Mouse (Mus musculus) adrenal gland, postnatal 25 days (tissue): Measurements from ENCODE around the gene Etv6. TPM values are rescaled to one million over a fixed set of nuclear protein-coding genes. Genes with fewer than 3 reads are reported as not detected.

Experiments
- DNase-seq: peaks from one replicate; pipeline ENCODE4 v3.0.0; 2021; ENCODE audit warnings: mixed read lengths
- total RNA-seq: library from RNA; stranded (reverse); gene quantifications from 2 replicates; pipeline ENCODE4 v1.2.3, GENCODE M21; 2021

Etv6 gene
- total RNA-seq, 1 experiment from 2014 or later: 40.9 TPM

DNA sequence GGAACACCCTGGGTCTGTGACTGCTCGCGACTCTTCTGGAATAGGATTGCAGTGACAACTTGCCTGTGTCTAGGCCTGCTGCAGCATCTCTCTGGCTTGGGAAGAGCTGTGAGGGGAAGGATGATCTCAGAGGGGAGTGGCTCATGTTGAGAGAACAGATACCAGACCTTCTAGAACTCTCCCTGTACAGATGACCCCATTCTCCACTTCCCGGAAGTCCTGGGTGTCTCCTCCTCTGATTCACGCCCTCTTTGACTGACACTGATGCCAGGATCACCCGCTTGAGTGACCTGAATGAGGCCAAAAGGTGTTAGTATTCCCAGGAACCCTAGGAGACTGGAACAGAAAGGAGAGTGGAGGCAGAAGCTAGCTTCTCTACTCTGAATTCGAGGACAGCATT lies 137.9 kb downstream of the Etv6 start:
- DNase-seq: no peak

GRCm38 (mm10) chr6:134175059-134175458 lies 139.6 kb downstream of the Etv6 start:
- DNase-seq: no peak

- no peak for DNase-seq
Observed at GRCm38 (mm10) chr6:134177196-134177595, 141.7 kb downstream of the Etv6 start.

DNA sequence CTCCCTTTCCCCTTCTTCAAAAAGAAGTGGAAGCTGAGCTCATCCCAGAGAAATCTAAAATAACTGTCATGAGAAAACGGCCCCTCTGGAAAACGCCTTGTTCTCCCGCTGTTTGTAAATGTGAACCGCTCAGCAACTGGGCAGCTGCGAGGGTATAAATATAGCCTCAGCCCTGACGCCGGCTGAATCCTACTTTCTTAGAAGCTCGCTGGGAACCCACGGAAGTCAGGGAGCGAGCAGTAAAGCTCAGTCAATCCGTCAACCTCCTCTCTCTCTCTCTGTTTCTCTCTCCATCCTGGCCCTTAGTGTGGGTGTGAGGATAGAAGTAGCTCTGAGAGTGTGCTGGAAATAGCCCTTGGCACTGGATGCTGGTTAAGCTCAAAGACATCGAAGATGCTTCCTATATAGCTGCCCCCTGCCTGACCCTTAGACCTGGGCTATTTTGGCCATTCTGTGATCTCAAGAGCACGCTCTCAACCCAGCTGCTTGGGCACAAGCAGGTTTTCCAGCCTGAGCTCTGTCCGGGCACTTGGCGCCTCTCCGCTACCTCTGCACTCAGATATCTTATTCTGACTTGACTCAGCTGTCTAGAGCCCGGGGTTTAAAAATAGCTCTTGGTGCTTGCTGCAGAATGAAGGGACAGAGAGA lies 146.9 kb downstream of the Etv6 start:
- DNase-seq: no peak

DNA sequence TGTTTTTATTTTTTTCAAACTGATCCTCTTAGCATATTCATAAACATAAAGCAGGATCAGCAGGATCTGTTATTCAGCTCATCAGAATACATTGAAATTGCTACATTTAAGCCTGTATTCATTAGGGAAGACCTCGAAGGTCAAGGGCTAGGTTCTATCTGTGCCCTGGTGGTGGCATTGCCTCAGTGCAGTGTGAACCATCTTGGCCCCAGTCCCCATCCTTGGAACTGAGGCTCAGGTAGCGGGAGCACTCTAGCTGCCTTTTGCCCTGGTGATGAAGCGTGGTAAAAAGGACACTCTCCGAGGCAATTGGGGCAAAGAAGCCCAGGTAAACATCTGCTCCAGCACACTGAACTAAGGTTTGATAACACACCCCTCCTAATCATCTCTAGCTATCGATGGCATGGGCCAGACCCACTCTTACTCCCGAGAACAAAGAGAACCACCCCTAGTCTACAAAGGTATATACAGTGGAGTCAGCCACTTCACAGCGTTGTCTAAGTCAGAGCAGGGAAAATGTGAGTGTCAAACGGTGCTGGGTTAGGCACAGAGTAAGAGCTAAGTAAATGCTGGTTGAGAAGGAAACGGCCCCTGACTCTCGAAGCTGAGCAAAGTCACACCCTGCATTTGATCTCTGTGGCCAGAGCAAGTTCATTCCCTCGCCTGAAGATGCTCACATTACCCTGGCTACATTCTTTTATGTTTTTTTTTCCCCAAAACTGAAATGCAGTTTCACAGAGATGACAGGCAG lies 148.3 kb downstream of the Etv6 start:
- DNase-seq: no peak

GRCm38 (mm10) chr6:134186286-134186903 lies 150.9 kb downstream of the Etv6 start:
- DNase-seq: no peak

DNA sequence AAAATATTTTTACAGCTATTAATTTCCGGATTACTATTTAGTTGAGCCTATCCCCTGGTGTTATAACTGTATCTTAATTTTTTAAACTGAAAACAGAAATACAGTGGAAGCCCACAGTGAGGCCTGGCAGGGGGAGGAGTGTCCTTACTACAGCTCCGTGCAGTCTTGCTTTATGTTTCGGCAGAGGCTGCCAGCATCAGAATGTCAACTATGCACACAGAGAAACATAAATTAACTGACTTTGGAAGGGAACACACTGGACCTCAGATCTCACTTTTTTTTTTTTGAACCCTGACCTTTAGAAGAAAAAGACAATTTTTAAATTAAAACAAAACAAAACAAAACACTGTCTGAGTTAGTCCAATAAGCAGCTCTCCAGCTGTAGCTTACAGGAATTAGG lies 153.2 kb downstream of the Etv6 start:
- DNase-seq: no peak

- no peak for DNase-seq
Observed at GRCm38 (mm10) chr6:134189174-134189573, 153.7 kb downstream of the Etv6 start.

DNA sequence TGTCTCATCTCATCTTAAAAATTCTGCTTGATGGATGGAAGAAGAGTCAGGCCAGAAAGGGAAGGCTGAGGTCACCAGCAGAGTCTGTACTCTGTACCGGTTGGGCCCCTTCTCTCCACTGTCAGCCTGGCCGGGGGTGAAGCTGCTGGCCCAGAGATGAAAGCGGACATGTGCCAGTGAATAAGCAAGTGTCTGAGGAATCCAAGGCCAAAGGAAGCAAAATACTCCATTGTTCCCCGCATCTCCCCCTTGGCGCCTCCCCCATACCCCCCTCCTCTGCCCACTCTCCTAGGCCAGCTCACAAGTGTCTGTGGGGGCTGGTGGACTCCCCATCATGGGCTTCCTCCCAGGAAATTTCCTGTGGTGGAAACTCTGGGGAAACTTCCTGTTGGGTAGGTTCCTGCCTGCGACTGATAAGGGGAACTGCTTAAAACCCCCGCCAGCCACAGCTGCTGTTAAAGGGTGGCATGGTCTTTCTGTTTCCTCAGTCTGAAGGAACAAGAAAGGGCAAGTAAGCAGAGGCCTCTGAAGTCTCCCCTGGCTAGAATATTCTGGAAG lies 154.2 kb downstream of the Etv6 start:
- DNase-seq: peak; percentile 70

GRCm38 (mm10) chr6:134190597-134191278 lies 155.2 kb downstream of the Etv6 start:
- no peak for DNase-seq

DNA sequence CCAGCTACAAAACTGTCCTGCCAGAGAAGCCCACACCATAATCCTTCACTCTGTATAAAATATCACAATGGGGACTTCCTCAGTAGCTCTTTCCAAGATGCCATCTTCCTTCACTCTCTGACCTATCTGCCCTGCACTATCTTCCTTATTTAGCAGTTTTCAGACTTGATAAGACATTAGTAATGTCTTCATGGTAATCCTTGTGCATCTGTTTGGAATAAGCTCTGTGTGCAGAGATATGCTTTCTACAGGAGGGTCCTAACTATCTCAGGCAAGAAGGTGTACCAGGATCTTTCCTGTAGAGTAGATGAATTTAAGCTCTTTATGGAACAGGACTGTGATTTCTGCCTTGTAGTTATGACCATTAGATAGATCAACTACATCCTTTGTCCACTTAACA lies 157.2 kb downstream of the Etv6 start:
- no peak for DNase-seq

GRCm38 (mm10) chr6:134199895-134200294 lies 164.4 kb downstream of the Etv6 start:
- no peak for DNase-seq

DNA sequence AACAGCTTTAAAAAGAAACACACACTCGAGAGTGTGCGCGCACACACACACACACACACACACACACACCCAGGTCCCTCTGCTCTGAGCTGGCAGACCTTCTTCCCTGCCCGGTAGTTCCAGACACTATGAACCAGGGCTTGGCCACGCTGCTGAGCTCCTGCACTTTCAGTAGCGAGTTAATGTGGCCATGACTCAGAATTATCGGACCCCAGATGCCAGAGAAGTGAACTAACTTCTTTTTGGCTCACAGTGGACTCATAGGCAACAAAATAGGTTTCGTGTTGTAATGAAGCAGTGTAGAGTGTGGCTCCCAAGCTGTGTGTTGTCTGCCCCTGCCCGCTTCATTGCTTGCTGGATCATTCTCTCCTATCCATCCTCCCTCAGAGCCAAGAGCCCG lies 165.1 kb downstream of the Etv6 start:
- peak; percentile 54 for DNase-seq

GRCm38 (mm10) chr6:134202176-134202575 lies 166.7 kb downstream of the Etv6 start:
- DNase-seq: no peak

DNA sequence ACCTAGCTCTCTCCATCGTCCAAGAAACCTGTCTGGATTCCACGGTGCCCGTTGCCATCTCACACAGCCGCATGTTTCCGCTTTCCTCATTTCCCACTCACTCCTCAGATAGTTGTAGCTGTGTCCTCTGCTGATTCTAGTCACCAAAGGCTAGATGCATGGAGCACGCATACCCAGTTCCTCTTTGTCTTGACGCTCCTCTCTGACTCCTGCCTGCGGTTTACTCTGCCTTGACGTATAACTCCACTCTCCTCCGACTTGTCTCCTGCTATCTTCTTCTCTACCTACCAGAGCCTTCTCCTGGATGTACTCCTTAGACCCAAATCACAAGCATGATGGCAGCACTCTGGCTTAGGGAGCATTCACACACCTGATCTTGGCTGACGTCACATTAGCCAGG lies 169.7 kb downstream of the Etv6 start:
- DNase-seq: no peak

GRCm38 (mm10) chr6:134205726-134206125 lies 170.2 kb downstream of the Etv6 start:
- DNase-seq: no peak

- no peak for DNase-seq
Observed at GRCm38 (mm10) chr6:134206251-134206650, 170.8 kb downstream of the Etv6 start.

DNA sequence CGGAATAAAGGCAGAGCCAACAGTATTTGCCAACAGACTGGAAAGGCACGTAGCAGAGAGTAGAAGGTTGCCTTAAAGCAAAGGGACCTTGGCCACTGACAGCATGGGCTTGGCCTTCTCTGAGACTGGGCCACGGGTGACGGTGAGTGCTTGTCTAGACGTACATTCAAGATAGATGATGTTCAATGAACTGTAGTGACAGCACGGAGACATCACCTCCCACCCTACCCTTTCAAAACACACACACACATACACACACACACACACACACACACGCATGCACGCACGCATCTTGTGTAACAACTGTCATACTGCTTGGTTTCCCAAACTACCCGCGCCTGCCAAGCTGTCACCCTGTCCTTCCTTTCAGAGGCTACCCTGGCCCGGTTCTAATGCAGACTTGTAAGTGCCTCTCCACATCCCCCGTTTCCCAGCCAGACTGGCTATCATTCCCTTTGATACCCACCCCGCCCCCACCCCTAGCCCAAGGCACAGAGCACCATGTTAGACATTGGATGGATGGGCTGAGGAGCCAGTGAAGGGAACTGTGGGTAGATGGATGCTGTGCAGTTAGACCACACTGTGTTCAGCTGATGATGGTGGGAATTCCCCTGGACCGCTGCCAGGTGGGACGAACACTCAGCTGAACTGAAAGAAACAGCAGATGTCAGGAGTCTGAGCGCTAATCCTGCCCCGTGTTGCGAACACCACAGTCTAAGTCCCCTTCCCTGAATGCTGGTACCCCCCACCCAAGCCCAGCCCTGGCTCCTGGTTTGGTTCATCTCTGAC lies 172.1 kb downstream of the Etv6 start:
- peak; percentile 54 for DNase-seq

- DNase-seq: no peak
Observed at GRCm38 (mm10) chr6:134208180-134208952, 172.9 kb downstream of the Etv6 start.

- DNase-seq: no peak
Observed at GRCm38 (mm10) chr6:134210675-134211457, 175.4 kb downstream of the Etv6 start.
